Mouse (Mus musculus) olfactory bulb, adult 2 months (tissue): ENCODE measurements around the gene Upk1a.

Experiments used
- CTCF ChIP-seq: fragments of 200-500 bp; IDR thresholded peaks from 2 replicates; pipeline ENCODE4 v1.5.1; 2012; ENCODE audit warnings: low read depth, mild to moderate bottlenecking, low read length, moderate library complexity; ENCODE audit not compliant: insufficient read depth
- POLR2A ChIP-seq: fragments of 200-500 bp; IDR thresholded peaks from 2 replicates; pipeline ENCODE4 v1.6.1; 2012; ENCODE audit warnings: mild to moderate bottlenecking, low read depth, low read length, moderate library complexity; ENCODE audit not compliant: insufficient read depth

GRCm38 (mm10) chr7:30635752-30636151 lies 23.1 kb upstream of the Upk1a start, which contains the start of gene Etv2:
- TF ChIP-seq POLR2A = no peak
- no peak for TF ChIP-seq CTCF
